Mouse (Mus musculus): ENCODE measurements at regions not wholly inside any gene's neighbourhood (a gene's known extent, or its start where the extent isn't known, plus 50 kb on each side); places are given as distances from the start of the nearest gene placed in this dataset.

- Histone ChIP-seq H3K79me2 (ENCODE audit: control insufficient read depth, insufficient read depth) (no peaks in the 10 kb centered on the region), H3K4me3 (no peak overlapping the region), H3ac (ENCODE audit: control insufficient read depth, insufficient read length) (no peak overlapping the region), H3K36me3 (ENCODE audit: control insufficient read depth, insufficient read depth) (no peaks in the 10 kb centered on the region), H3K27me3 (ENCODE audit: control insufficient read depth, insufficient read depth, insufficient read length) (no peaks in the 10 kb centered on the region), H3K4me2 (ENCODE audit: low read depth) (no peak overlapping the region)
- TF ChIP-seq MAX (IDR thresholded peaks at IDR 0.05; ENCODE audit: low read depth) = no peak
- no peak for TF ChIP-seq TCF3 (IDR thresholded peaks at IDR 0.05; ENCODE audit: insufficient read length, low read depth)
- no peak for TF ChIP-seq MYOG (IDR thresholded peaks at IDR 0.05; ENCODE audit: control insufficient read depth in 1 of 3, insufficient read depth in 1 of 3, insufficient read length in 2 of 3, low read depth in 2 of 3)
- TF ChIP-seq POLR2AphosphoS2 (IDR thresholded peaks at IDR 0.05; ENCODE audit: insufficient read length, low read depth) = no peak
- TF ChIP-seq E2F4 (IDR thresholded peaks at IDR 0.05; ENCODE audit: insufficient read depth) = no peak
- TF ChIP-seq TCF12 (IDR thresholded peaks at IDR 0.05; ENCODE audit: insufficient read depth, poor library complexity, severe bottlenecking) = no peak
- no peak for TF ChIP-seq USF1 (IDR thresholded peaks at IDR 0.05; ENCODE audit: low read depth)
- TF ChIP-seq SRF (IDR thresholded peaks at IDR 0.05; ENCODE audit: control insufficient read depth, insufficient read length, low read depth) = no peak
- TF ChIP-seq CEBPB (IDR thresholded peaks at IDR 0.05; ENCODE audit: insufficient read depth, poor library complexity, severe bottlenecking) = no peak
These were observed 391.7 kb upstream of the Clint1 start for GRCm38 (mm10) chr11:45460000-45460792.

- Histone ChIP-seq H3K4me3 (no peak overlapping the region), H3K79me2 (ENCODE audit: control insufficient read depth, insufficient read depth) (no peaks in the 10 kb centered on the region), H3ac (ENCODE audit: control insufficient read depth, insufficient read length) (no peak overlapping the region), H3K27me3 (ENCODE audit: control insufficient read depth, insufficient read depth, insufficient read length) (no peaks in the 10 kb centered on the region), H3K4me2 (ENCODE audit: low read depth) (no peak overlapping the region), H3K36me3 (ENCODE audit: control insufficient read depth, insufficient read depth) (no peaks in the 10 kb centered on the region)
- no peak for TF ChIP-seq POLR2AphosphoS2 (IDR thresholded peaks at IDR 0.05; ENCODE audit: insufficient read length, low read depth)
- no peak for TF ChIP-seq MYOG (IDR thresholded peaks at IDR 0.05; ENCODE audit: control insufficient read depth in 1 of 3, insufficient read depth in 1 of 3, insufficient read length in 2 of 3, low read depth in 2 of 3)
- no peak for TF ChIP-seq E2F4 (IDR thresholded peaks at IDR 0.05; ENCODE audit: insufficient read depth)
- no peak for TF ChIP-seq SRF (IDR thresholded peaks at IDR 0.05; ENCODE audit: control insufficient read depth, insufficient read length, low read depth)
- no peak for TF ChIP-seq TCF3 (IDR thresholded peaks at IDR 0.05; ENCODE audit: insufficient read length, low read depth)
- TF ChIP-seq REST (IDR thresholded peaks at IDR 0.05; ENCODE audit: insufficient read depth, insufficient read length) = no peak
- no peak for TF ChIP-seq CEBPB (IDR thresholded peaks at IDR 0.05; ENCODE audit: insufficient read depth, poor library complexity, severe bottlenecking)
These were observed 387.4 kb upstream of the Clint1 start for GRCm38 (mm10) chr11:45464501-45464900.

- Histone ChIP-seq H3K36me3 (ENCODE audit: control insufficient read depth, insufficient read depth) (no peaks in the 10 kb centered on the region), H3K27me3 (ENCODE audit: control insufficient read depth, insufficient read depth, insufficient read length) (no peaks in the 10 kb centered on the region), H3K79me2 (ENCODE audit: control insufficient read depth, insufficient read depth) (no peaks in the 10 kb centered on the region), H3ac (ENCODE audit: control insufficient read depth, insufficient read length) (no peak overlapping the region), H3K4me2 (ENCODE audit: low read depth) (no peak overlapping the region), H3K4me3 (no peak overlapping the region)
- TF ChIP-seq MAX (IDR thresholded peaks at IDR 0.05; ENCODE audit: low read depth) (no peak), CEBPB (IDR thresholded peaks at IDR 0.05; ENCODE audit: insufficient read depth, poor library complexity, severe bottlenecking) (no peak), SRF (IDR thresholded peaks at IDR 0.05; ENCODE audit: control insufficient read depth, insufficient read length, low read depth) (no peak), TCF12 (IDR thresholded peaks at IDR 0.05; ENCODE audit: insufficient read depth, poor library complexity, severe bottlenecking) (no peak), MYOG (IDR thresholded peaks at IDR 0.05; ENCODE audit: control insufficient read depth in 1 of 3, insufficient read depth in 1 of 3, insufficient read length in 2 of 3, low read depth in 2 of 3) (no peak), REST (IDR thresholded peaks at IDR 0.05; ENCODE audit: insufficient read depth, insufficient read length) (no peak), E2F4 (IDR thresholded peaks at IDR 0.05; ENCODE audit: insufficient read depth) (no peak)
These were observed 385.5 kb upstream of the Clint1 start for GRCm38 (mm10) chr11:45466350-45466749.

GRCm38 (mm10) chr11:45472171-45472570 is 379.7 kb upstream of the Clint1 start:
- H3K4me3 ChIP-seq = no peak overlapping the region
- no peak overlapping the region for H3ac ChIP-seq (ENCODE audit: control insufficient read depth, insufficient read length)
- no peaks in the 10 kb centered on the region for H3K27me3 ChIP-seq (ENCODE audit: control insufficient read depth, insufficient read depth, insufficient read length)
- no peaks in the 10 kb centered on the region for H3K36me3 ChIP-seq (ENCODE audit: control insufficient read depth, insufficient read depth)
- no peak overlapping the region for H3K4me2 ChIP-seq (ENCODE audit: low read depth)
- no peaks in the 10 kb centered on the region for H3K79me2 ChIP-seq (ENCODE audit: control insufficient read depth, insufficient read depth)
- TF ChIP-seq POLR2AphosphoS2 (IDR thresholded peaks at IDR 0.05; ENCODE audit: insufficient read length, low read depth) = no peak
- TF ChIP-seq REST (IDR thresholded peaks at IDR 0.05; ENCODE audit: insufficient read depth, insufficient read length) = no peak

GRCm38 (mm10) chr11:45476917-45477316 is 374.9 kb upstream of the Clint1 start:
- Histone ChIP-seq H3K4me2 (ENCODE audit: low read depth) (no peak overlapping the region), H3ac (ENCODE audit: control insufficient read depth, insufficient read length) (no peak overlapping the region), H3K36me3 (ENCODE audit: control insufficient read depth, insufficient read depth) (no peaks in the 10 kb centered on the region), H3K4me3 (no peak overlapping the region), H3K79me2 (ENCODE audit: control insufficient read depth, insufficient read depth) (no peaks in the 10 kb centered on the region), H3K27me3 (ENCODE audit: control insufficient read depth, insufficient read depth, insufficient read length) (no peaks in the 10 kb centered on the region)
- TF ChIP-seq SRF (IDR thresholded peaks at IDR 0.05; ENCODE audit: control insufficient read depth, insufficient read length, low read depth) (no peak), TCF3 (IDR thresholded peaks at IDR 0.05; ENCODE audit: insufficient read length, low read depth) (no peak), TCF12 (IDR thresholded peaks at IDR 0.05; ENCODE audit: insufficient read depth, poor library complexity, severe bottlenecking) (no peak), USF1 (IDR thresholded peaks at IDR 0.05; ENCODE audit: low read depth) (no peak), CEBPB (IDR thresholded peaks at IDR 0.05; ENCODE audit: insufficient read depth, poor library complexity, severe bottlenecking) (no peak), REST (IDR thresholded peaks at IDR 0.05; ENCODE audit: insufficient read depth, insufficient read length) (no peak), MYOD1 (IDR thresholded peaks at IDR 0.05; ENCODE audit: control insufficient read depth in 1 of 3, insufficient read length in 2 of 3, low read depth in 2 of 3) (no peak), POLR2AphosphoS2 (IDR thresholded peaks at IDR 0.05; ENCODE audit: insufficient read length, low read depth) (no peak), E2F4 (IDR thresholded peaks at IDR 0.05; ENCODE audit: insufficient read depth) (no peak), MYOG (IDR thresholded peaks at IDR 0.05; ENCODE audit: control insufficient read depth in 1 of 3, insufficient read depth in 1 of 3, insufficient read length in 2 of 3, low read depth in 2 of 3) (no peak), MAX (IDR thresholded peaks at IDR 0.05; ENCODE audit: low read depth) (no peak), POLR2A (IDR thresholded peaks at IDR 0.05; ENCODE audit: insufficient read length, low read depth) (no peak)
